Mouse (Mus musculus) induced T-regulatory cell, adult 2 months (primary cell): Measurements from ENCODE around the gene Olfr156.
"Not testable (repeated sequence)": the region's sequence is repeated elsewhere in the genome, so short reads cannot be mapped to it uniquely, and the experiment has no call there.

ENCODE experiments used
- DNase-seq: peaks from one replicate; pipeline ENCODE4 v3.0.0-alpha.2; 2012; ENCODE audit warnings: low read depth

The Olfr156 gene

DNA sequence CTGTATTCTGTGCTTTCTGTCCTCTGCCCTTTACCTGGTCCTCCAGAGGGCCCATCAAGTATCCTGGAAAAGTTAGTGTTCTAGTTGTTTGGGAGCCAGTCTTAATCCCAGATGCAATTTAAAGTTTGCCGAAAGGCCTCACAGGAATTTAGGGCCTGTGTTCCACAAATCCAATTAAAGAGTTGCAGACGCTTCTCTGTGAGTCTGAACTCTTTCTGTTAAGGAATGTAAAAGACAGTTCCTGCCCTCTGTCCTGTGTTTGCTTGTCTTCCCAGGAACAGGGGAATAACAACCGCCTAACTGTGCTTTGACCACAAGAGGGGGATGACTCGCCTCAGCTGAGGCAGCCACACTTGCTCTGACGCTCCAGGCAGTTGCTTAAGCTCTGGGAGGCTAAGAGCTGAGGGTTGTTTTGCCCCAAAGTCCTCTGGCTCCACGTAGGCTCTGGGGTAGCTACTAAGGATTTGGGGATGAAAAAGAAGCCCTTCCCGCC, at the start of gene Olfr156:
TSS of gene Olfr156 (minus strand) at position 51 of the 493 bp plus-strand sequence.
- no peak for DNase-seq

DNA sequence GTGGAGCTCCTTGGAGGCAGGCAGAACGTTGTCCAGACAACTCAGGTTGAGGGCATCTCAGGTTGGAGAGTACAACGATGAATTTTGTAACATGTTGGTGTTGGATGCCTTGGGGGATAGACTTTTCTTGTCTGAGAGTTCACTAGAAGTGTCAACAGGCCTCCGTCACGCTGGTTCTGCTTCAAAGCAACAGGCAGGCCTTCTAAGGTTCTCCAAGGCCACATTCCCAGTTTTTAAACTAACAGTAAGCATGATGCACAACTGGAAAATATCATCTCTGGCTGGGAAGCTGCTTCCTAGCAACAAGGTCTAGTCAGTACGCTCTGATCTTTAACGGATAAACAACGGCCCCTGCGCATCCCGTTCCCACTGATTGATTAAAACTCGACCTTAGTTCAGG, 46.1 kb upstream of the Olfr156 start:
- no peak for DNase-seq

DNA sequence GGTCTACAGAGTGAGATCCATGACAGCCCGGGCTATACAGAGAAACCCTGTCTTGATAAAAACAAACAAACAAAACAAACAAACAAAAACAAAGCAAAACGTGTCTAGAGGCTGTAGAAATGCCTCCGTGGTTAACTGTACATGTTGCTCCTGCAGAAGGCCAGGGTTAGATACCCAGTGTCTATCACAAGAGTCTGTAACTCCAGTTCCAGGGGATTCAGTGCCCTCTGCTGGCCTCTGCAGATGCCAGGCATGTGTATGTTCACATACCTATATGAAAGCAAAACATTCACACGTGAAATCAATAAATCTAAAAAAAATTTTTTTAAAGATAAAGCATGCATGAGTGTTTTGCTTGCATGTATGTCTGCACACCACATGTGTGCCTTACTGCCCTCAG, 39.6 kb upstream of the Olfr156 start:
- DNase-seq: peak; percentile 12

DNA sequence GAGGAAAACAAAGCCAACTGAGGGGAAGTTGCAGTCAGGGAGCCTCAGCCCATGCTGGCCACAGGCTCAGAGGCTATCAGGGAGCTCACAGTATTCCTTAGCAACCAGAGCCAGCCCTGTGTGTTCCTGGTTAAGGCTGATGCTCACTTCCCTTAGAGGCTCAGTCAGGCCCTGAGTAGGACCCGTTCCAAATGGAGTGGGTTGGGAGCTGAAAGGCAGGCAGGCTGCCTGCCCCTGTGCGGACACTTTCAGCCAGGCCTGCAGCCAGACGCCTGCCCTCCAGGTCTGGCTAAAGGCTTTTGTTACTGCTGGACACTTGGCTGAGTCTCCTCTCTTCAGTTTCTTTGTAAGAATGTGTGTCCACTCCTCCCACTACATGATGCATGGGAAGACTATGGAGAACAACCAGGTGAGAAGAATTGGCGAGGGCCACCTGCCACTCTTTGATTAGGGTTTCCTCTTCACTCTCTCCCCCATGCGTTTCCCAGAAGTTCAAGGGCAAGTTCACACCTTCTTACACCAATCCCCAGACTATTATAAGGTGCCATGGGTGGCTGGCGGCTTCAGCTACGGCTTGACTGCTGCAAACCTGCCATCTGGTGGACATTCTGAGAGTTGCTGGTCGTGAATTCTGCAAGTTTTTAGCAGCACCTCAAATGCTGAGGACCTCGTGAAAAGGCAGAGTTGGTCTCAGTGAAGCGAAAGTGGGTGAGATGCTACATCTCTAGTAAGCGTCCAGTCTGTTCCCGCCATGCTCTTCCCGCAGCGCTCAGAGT, 37.2 kb upstream of the Olfr156 start:
- peak; percentile 74 for DNase-seq

DNA sequence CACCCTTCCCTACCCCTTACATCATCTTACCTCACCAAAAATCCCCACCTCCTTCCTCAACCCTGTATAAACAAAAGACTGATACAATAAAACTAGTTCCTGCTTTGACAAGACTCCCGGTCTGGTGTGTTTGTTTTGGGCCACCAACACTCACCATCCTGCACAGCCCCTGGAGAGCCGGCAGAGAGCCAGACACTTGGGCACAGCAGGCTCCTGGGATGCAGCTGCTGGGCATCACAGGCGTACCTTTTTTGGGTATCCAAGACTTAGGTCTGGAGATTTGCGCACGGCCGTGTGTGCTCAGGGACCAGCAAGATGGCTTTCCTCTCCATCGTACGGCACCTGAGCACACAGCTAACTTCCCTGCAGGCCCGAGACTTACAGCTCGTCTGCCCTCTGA, 36.2 kb upstream of the Olfr156 start:
- no peak for DNase-seq

DNA sequence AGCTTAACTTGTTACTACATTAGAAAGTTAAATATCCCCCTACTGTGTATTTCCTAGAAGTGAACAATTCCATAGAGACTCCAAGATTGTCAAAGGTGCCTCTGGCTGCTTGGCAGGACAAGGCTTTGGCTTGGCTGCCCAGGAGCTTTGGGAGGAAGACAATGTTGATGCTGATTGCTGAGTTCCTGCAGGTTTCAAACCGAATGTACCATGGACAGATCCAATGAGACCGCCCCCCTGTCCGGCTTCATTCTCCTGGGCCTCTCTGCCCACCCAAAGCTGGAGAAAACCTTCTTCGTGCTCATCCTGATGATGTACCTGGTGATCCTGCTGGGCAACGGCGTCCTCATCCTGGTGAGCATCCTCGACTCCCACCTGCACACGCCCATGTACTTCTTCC, 30.4 kb upstream of the Olfr156 start:
- DNase-seq: no peak

DNA sequence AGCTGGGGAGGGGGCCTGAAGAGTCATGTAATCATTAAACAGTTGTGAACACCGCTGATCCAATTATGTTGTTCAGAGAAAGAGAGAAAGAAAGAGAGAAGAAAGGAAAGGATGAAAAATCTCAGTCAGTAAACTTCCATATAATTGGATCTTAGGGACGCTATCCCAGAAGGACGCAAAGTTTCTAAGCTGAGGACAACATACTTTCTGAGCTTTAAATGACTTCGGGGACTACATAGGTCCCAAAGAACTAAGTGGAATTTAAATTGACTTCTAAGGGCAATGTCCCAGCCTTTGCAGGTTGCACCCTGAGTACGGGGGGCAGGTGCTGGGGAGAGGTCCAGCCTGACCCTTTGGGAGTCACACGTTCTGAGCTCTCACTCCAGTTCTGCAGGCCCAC, 27.6 kb upstream of the Olfr156 start, which contains the start of gene Olfr155:
TSS of gene Olfr155 (plus strand) at position 301 of the 400 bp plus-strand sequence.
- no peak for DNase-seq

DNA sequence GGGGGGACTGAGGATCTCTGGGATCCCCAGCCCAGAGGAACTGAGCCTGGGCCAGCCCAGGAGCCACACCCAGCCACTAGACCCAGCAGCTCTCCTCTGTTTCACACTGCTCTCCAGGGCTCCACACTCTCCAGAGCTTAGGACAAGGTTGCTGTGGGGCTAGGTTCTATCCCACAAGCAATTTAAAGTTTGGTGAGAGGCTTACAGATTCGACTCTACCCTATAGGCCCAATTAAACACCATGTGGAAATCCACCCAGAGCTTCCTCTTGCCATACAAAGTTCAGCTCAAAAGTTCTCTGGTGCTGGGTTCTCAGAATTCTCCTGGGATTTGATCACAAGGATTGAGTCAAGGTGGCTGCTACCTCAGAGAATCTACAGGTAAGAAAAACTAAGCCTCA, 16.4 kb upstream of the Olfr156 start, which contains the start of gene Olfr157:
TSS of gene Olfr157 (minus strand) at position 101 of the 400 bp plus-strand sequence.
- no peak for DNase-seq

DNA sequence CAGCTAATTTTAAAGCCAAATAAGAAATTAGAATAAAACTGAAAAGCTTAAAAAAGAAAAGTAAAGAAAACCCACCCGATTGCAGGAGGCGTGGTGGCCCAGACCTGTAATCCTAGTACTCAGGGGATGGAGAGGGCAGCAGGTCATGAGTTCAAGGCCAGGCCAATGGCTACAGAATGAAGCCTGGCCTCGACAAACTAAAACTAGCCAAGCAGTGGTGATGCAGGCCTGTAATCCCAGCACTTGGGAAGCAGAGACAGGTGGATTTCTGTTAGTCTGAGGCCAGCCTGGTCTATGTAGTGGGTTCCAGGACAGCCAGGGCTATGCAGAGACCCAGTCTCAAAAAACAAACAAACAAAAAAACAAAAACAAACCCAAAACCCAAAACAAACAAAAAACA, 14.6 kb upstream of the Olfr156 start:
- DNase-seq: no peak

DNA sequence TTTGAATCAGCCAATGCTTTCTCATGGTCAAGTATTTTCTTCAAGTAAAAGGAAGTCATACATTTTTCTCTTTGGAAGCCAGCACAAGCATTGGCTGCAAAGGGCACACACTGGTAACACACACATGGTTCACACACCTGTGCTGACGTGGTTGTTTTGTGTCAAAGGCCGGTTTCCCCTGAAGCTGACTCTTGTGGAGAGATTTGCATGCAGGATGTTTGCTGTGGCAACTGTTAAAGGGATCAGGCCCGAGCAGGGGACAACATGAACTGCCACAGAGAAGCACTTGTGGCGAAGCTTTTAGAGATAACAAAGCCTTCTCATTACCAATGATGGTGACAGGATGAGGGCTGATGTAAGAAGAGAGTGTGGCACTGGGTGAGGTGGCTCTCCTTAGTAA, 11.1 kb upstream of the Olfr156 start:
- DNase-seq: no peak

DNA sequence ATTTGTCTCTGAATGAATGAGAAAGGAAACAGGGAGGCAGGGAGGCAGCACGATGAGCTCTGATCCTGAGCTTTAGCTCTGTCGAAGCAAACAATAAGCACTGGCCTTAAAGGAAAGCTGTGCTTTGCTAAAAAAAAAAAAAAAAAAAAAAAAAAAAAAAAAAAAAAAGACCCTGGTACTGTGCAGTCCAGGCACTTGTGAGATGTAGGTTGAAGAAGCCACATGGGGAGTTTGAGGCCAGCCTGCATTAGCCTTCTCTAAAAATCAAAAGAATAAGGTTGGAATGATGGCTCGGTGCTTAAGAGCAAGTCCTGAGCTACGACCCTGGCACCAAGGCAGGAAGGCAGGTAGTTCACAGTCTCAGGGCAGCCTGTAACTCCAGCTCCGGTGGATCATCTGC, 10.1 kb upstream of the Olfr156 start:
- no peak for DNase-seq

DNA sequence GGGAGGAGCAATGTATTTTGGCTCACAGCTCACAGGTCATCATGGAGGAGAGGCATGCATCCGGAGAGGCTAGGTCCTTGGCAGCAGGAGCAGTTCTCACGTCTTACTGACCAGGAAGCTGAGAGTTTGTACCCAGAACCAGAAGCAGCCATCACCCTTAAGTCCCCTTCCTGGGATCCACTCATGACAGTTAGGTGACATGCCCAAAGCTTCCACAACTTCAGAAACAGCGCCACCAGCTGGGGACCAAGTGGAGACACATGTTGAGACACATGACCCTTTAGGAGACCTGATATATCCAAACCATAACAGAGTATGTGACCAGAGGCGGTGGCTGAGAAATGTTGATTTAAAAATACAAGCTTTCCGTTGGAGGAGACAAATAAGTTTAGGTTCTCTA, 8.3 kb upstream of the Olfr156 start:
- DNase-seq: peak; percentile 29

DNA sequence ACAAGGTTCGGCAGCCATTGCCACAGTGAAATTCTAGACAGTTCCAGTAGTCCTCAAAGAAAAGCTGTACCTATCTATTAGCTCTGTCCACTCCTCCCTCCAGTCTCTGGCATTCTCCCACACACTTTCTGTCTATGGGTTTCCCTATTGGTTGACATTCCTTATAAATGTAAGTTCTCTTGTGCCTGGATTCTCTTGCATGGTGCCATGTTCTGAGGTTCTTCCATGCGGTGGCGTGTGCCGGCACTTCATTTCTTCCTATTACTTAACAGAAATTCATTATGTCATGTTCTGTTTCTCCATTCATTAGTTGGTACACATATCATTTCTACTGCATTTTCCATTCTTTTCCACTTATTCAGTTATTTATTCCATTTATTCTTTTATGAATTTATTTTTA, 5.1 kb upstream of the Olfr156 start:
- no peak for DNase-seq

DNA sequence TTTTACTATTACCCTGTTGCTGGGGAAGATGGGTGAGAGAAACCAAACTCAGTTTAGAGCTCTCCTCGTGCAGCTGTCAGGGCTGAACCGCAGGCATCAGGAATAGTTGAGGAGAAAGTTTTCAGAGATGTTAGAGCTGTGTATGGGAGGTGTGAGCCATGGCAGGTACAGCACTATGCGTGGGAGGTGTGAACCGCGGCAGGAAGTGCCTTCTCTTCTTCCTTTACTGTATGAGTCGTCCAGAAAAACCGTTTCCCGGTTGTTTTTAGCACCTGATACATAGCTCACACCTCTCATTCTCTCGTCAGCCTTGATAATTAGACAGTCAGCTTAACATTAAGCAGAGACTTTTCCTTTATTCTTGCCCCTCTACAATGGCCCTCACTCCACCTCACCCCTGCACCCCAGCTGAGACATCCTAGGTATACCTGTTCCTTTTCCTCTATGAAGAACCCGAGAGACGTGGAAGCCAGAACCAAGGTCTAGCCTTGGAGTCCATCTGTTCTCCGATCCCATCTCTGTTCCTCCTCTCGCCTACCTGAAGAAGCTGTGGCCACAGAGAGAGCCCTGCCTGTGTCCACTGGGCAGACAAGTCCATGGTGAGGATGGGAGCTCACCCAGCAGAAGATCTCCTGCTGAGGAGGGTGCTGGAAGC, 672 bp downstream of the Olfr156 start:
- DNase-seq: peak; percentile 67

DNA sequence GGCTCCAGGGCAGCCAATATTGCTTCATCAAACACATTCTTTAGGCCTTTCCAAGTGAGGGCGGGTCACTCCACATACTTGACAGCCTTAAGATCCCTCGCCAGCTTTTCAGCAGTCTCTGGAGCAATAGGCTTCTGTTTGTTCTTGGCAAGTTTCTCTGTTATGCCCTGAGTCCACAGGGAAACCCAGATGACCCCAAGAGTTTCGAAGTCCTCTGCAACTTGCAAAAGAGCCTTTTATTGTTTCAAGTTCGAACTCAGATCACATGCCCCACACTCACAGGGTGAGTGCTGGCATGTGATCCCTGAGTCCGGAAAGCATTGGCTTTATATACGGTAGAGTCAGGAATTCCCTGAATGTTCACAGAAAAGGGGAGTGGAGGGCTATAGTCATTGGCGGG, 24.8 kb downstream of the Olfr156 start:
- DNase-seq: no peak

DNA sequence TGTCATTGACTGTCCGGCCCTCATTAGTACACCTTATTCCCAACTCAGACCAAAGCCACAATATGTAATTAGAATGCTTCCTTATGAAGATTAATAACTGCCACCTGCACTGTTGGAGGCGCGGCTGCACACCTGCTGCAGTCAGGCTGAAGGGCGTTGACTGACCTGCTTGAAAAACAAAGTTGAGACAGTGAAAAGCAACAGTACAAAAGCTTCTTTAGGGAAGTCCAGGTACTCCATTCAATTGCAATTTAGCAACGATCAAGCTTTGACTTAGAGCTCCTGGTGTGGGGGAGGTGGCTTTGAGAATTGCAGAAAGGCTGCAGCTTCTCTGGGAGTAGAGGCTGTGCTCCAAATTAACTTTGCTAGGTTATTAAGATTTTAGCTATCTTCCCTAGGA, 27.9 kb downstream of the Olfr156 start:
- DNase-seq: not testable (repeated sequence)

DNA sequence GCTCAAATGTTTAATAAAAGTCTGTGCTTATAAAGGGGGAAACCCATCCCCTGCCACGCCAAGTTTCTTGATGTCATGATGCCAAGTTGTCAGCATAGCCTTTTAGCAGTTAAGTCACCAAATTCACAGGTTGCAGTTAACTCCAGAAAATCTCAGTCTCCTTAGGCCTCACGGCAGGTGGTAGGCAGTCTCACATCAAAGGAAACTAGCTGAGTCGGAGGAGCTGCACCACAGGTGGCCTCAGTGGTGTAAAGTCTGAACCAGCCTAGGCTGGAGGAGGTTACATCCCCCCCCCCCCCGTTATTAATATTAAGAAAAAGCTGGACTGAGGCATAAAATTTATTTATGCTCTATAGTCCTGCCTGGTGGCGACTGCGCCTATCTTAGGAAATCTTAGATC, 28.4 kb downstream of the Olfr156 start:
- no peak for DNase-seq

DNA sequence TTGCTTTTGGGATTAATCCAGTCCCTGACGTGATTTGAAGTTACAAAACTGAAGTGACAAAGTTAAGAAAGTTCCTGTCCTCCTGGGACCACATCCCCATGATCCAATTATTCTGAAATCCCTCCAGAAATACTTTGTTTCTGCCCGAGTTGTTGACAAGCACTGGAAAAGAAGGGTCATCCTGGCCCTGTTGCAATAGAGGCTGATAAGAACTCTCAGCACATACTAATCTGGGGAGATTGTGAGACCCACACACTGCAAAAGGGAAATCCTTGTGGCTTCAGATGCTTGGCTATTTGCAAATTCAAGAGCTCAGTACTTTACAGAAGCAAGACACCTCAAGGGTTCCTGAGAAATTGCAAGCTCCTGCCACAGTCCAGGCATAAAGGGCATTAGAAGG, 51.4 kb downstream of the Olfr156 start:
- no peak for DNase-seq

DNA sequence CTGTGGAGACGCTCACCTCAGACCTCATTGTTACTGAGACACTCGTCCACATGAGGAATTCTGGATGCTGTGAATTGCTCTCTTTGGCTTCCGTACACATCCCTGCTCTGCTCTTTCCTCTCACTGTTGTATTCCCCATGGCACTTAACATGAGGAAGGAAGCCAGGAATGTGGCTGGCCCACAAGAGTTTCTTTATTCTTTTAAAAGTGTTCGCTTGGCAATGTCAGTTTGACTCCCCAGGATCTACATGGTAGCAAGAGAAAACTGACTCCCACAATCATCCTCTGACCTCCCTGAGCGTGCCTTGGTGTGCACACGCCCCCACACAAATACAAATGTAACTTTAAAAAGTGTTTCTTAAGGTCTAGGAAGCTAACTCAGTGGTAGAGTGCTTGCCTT, 52.1 kb downstream of the Olfr156 start:
- DNase-seq: no peak

DNA sequence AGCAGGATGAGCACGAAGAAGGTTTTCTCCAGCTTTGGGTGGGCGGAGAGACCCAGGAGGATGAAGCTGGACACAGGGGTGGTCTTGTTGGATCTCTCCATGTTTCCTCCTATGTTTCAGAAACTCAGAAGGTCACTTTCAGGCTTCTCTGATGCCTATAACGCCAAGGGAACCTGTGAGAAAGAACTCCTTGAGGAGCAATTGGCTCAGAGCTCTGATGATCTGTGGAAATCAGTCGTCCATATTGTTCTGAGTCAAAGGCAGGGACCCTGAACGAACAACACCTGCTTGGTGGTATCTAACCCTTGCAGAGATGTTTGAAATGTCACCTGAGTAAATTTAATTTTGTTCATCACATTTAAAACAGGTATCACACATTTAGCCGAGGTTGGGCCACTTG, 52.8 kb downstream of the Olfr156 start, which contains the start of gene Olfr159:
TSS of gene Olfr159 (minus strand) at position 101 of the 400 bp plus-strand sequence.
- DNase-seq: no peak
